Comparison of ENCODE assay signal across 20 mouse cellular contexts in the genomic region with DNA sequence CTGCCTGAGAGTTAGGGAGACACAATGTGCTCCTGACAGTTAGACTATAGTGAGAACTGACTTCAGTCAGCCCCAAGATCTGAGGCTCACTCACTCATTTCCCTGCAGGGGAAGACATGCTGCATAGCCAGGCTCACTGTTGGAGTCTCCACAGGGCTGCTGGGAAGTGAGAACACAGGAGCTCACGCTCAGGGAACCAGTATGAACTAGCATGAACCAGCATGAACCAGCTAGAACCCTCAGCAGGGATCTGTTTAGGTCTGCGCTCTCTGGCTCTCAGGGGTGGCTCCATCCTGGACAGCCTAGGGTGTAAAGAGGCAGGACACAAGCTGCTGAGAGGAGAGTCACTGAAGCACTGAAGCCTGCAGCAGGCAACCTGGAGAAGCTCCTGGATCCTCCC.
DNase-seq lines count a peak whose midpoint lies in the region; ATAC-seq and TF ChIP-seq lines count a peak whose summit lies in the region.
"Had no signal": no experiment of that assay in that cellular context is flagged by ENCODE, and none has a peak within 500 bp of the region (broad histone marks: within the 10 kb centered on the region; RNA-seq: fewer than 3 reads in every experiment).

No protein-coding gene starts in this region.

- H3K36me3 ChIP-seq in kidney, adult 2 months (ENCODE audit: control insufficient read depth, insufficient read depth, low read length), result no peaks in the 10 kb centered on the region
- H3K36me3 ChIP-seq in ES-E14 (ENCODE audit: control insufficient read depth, insufficient read depth, low read length, poor library complexity, severe bottlenecking), result no peaks in the 10 kb centered on the region
- H3K36me3 ChIP-seq in hindbrain, embryonic 12.5 days, result no peaks in the 10 kb centered on the region
- H3K36me3 ChIP-seq: embryonic facial prominence, embryonic 12.5 days; forebrain, embryonic 15.5 days; G1E; heart, embryonic 12.5 days had no signal

- no peak for TF ChIP-seq POLR2A in kidney, adult 2 months (IDR thresholded peaks at IDR 0.05; ENCODE audit: low read depth, low read length)

- no peaks in the 10 kb centered on the region for H3K4me1 ChIP-seq in kidney, adult 2 months (ENCODE audit: control insufficient read depth, insufficient read depth, low read length)
- H3K4me1 ChIP-seq in ES-E14 (ENCODE audit: control insufficient read depth in 2 of 2, insufficient read depth in 2 of 2, low read length in 2 of 2, poor library complexity in 1 of 2), result no peaks in the 10 kb centered on the region
- H3K4me1 ChIP-seq in hindbrain, embryonic 12.5 days, result no peaks in the 10 kb centered on the region
- H3K4me1 ChIP-seq: embryonic facial prominence, embryonic 12.5 days; forebrain, embryonic 15.5 days had no signal

- no peak overlapping the region for H3K27ac ChIP-seq in kidney, adult 2 months (ENCODE audit: insufficient read depth, low read depth, low read length)
- H3K27ac ChIP-seq in ES-E14 (ENCODE audit: insufficient read depth, low read depth, low read length, poor library complexity, severe bottlenecking), result no peak overlapping the region
- H3K27ac ChIP-seq in hindbrain, embryonic 12.5 days, result no peak overlapping the region
- H3K27ac ChIP-seq: embryonic facial prominence, embryonic 12.5 days; forebrain, embryonic 15.5 days had no signal

- no peak overlapping the region for H3K4me2 ChIP-seq in hindbrain, embryonic 12.5 days (replicated peaks)
- H3K4me2 ChIP-seq: embryonic facial prominence, embryonic 12.5 days; forebrain, embryonic 15.5 days; heart, embryonic 12.5 days had no signal

- no peaks in the 10 kb centered on the region for H3K27me3 ChIP-seq in kidney, adult 2 months (replicated peaks; ENCODE audit: control insufficient read depth, insufficient read depth, low read length)
- no peaks in the 10 kb centered on the region for H3K27me3 ChIP-seq in hindbrain, embryonic 12.5 days
- H3K27me3 ChIP-seq: CH12.LX; embryonic facial prominence, embryonic 12.5 days; forebrain, embryonic 15.5 days; heart, embryonic 12.5 days had no signal

- no peak overlapping the region for H3K9ac ChIP-seq in ES-E14 (ENCODE audit: insufficient read depth, low read depth, low read length, poor library complexity, severe bottlenecking)
- H3K9ac ChIP-seq in hindbrain, embryonic 12.5 days, result no peak overlapping the region
- H3K9ac ChIP-seq: embryonic facial prominence, embryonic 12.5 days; forebrain, embryonic 15.5 days; heart, embryonic 12.5 days had no signal

- no peak for TF ChIP-seq CTCF in kidney, adult 2 months (conservative IDR thresholded peaks at IDR 0.05; ENCODE audit: insufficient read depth, insufficient read length, low read depth, low read length)

- ATAC-seq in hindbrain, embryonic 12.5 days (ENCODE audit: low FRiP score), result no peak
- ATAC-seq: forebrain, embryonic 15.5 days; hindbrain, embryonic 16.5 days; inflammation-experienced regulatory T-cells, adult 6 months had no signal

- 45% methylated on average over 2 of the region's 2 CpGs for WGBS in kidney, adult 2 months
- WGBS in hindbrain, embryonic 12.5 days, result 63% methylated on average over 2 of the region's 2 CpGs

- no peaks in the 10 kb centered on the region for H3K9me3 ChIP-seq in ES-E14 (ENCODE audit: control insufficient read depth, insufficient read depth, low read depth, low read length)
- H3K9me3 ChIP-seq in hindbrain, embryonic 12.5 days (replicated peaks), result no peaks in the 10 kb centered on the region
- H3K9me3 ChIP-seq: embryonic facial prominence, embryonic 12.5 days; forebrain, embryonic 15.5 days; G1E; heart, embryonic 12.5 days had no signal

- no peak overlapping the region for H3K4me3 ChIP-seq in kidney, adult 2 months (ENCODE audit: insufficient read depth, low read depth, low read length)
- H3K4me3 ChIP-seq in ES-E14 (ENCODE audit: insufficient read depth in 1 of 2, low read depth in 1 of 2, low read length in 2 of 2, poor library complexity in 1 of 2, severe bottlenecking in 1 of 2), result no peak overlapping the region
- no peak overlapping the region for H3K4me3 ChIP-seq in hindbrain, embryonic 12.5 days
- H3K4me3 ChIP-seq: embryonic facial prominence, embryonic 12.5 days; forebrain, embryonic 15.5 days; heart, embryonic 12.5 days had no signal

- DNase-seq in kidney, adult 2 months, result peak; percentile 25
- DNase-seq in kidney, postnatal 4 days, result no peak
- peak; percentile 29 for DNase-seq in kidney, postnatal 10 days
- DNase-seq in kidney, postnatal 25 days, result no peak
- DNase-seq in ES-E14 (ENCODE audit: low read depth, low spot score) (peak; percentile 69), ZHBTc4 (ENCODE audit: low read depth, low spot score) (peak; percentile 94)
- DNase-seq: adrenal gland, adult 8-10 months; cerebellum, adult 11 months; cerebellum, adult 8-10 months; cerebellum, postnatal 14 days; gastrocnemius, postnatal 14 days; heart, postnatal 36 days had no signal

- in situ Hi-C loops in ES-E14 (cut with MboI; ENCODE audit: low sequenced_read_pairs in 2 of 2, unreplicated experiment in 2 of 2), result no loop called here

TF ChIP-seq in ES-E14, 5 proteins besides CTCF, POLR2A, EP300 and RAD21:
- no peak for TF ChIP-seq MAFK (IDR thresholded peaks at IDR 0.05; ENCODE audit: insufficient read depth, low read depth, low read length)
- TF ChIP-seq ZNF384 (IDR thresholded peaks at IDR 0.05; ENCODE audit: low read depth, low read length), result no peak
- TF ChIP-seq ZC3H11A (IDR thresholded peaks at IDR 0.05; ENCODE audit: borderline replicate concordance, low read depth, low read length), result no peak
- TF ChIP-seq CHD2 (IDR thresholded peaks at IDR 0.05; ENCODE audit: low read depth, low read length), result no peak

Comparison
In these comparisons a context has a peak if more than half of its experiments do, and no peak if none do; other contexts are left out.
1. DNase-seq: peak in kidney, adult 2 months (single experiment), kidney, postnatal 10 days (single experiment), ES-E14 (single experiment) and ZHBTc4 (single experiment); none in kidney, postnatal 4 days (0 of 2) and kidney, postnatal 25 days (0 of 2).